ENCODE assay signal across 26 mouse cellular contexts in genomic region chr10:127670185-127670584, GRCm38 (mm10). TPM values are rescaled to one million over a fixed set of nuclear protein-coding genes. Genes with fewer than 3 reads are reported as not detected.
A peak's percentile ranks its signal among the peaks of the same experiment; 100 is the strongest.
DNase-seq lines count a peak whose midpoint lies in the region; ATAC-seq and TF ChIP-seq lines count a peak whose summit lies in the region.
"Had no signal": no experiment of that assay in that cellular context is flagged by ENCODE, and none has a peak within 500 bp of the region (broad histone marks: within the 10 kb centered on the region; RNA-seq: fewer than 3 reads in every experiment).

No protein-coding gene starts in this region.

- TF ChIP-seq CTCF in kidney, adult 2 months (conservative IDR thresholded peaks at IDR 0.05; ENCODE audit: insufficient read depth, insufficient read length, low read depth, low read length) = no peak
- no peak for TF ChIP-seq CTCF in testis, adult 2 months (IDR thresholded peaks at IDR 0.05; ENCODE audit: control insufficient read depth, insufficient read depth, insufficient replicate concordance, low read depth, low read length)

- intact Hi-C loops in left cerebral cortex, postnatal 36 days (cut with DNase I) = no loop called here

- no peaks in the 10 kb centered on the region for H3K36me3 ChIP-seq in kidney, adult 2 months (ENCODE audit: control insufficient read depth, insufficient read depth, low read length)
- H3K36me3 ChIP-seq in testis, adult 2 months (ENCODE audit: control insufficient read depth, insufficient read depth, low read length) = no peaks in the 10 kb centered on the region
- H3K36me3 ChIP-seq: forebrain, embryonic 10.5 days; heart, embryonic 13.5 days; midbrain, embryonic 15.5 days had no signal

- no peak for TF ChIP-seq POLR2A in kidney, adult 2 months (IDR thresholded peaks at IDR 0.05; ENCODE audit: low read depth, low read length)
- no peak for TF ChIP-seq POLR2A in testis, adult 2 months (IDR thresholded peaks at IDR 0.05; ENCODE audit: control insufficient read depth, low read depth, low read length)

- 76% methylated on average over 2 of the region's 2 CpGs for WGBS in kidney, adult 2 months

- ATAC-seq in monocyte, adult 5-6 weeks (replicated peaks; ENCODE audit: insufficient number of reproducible peaks, low FRiP score, low TSS enrichment, poor library complexity, severe bottlenecking) = no peak
- ATAC-seq: hindbrain, embryonic 16.5 days; midbrain, embryonic 15.5 days; Patski had no signal

- peak; percentile 47 for DNase-seq in kidney, adult 2 months
- no peak for DNase-seq in kidney, adult 11 months
- DNase-seq in testis, postnatal 10 days (ENCODE audit: low spot score) = no peak
- DNase-seq in R1 (ENCODE audit: low read depth, low spot score) = peak; percentile 45
- no peak for DNase-seq in left cerebral cortex, postnatal 36 days (ENCODE audit: low spot score in 2 of 2)
- no peak for DNase-seq in natural killer cell, adult 2 months (ENCODE audit: low spot score in 2 of 2)
- DNase-seq: adrenal gland, postnatal 25 days; cerebellum, adult 18-20 months; cerebellum, postnatal 25 days; heart, postnatal 4 days; left cerebral cortex, postnatal 4 days; lung, adult 18-20 months; lung, postnatal 14 days; right cerebral cortex, postnatal 25 days; thymus, postnatal 25 days had no signal

- H3K27me3 ChIP-seq in kidney, adult 2 months (replicated peaks; ENCODE audit: control insufficient read depth, insufficient read depth, low read length) = no peaks in the 10 kb centered on the region
- H3K27me3 ChIP-seq in testis, adult 2 months (ENCODE audit: control insufficient read depth, insufficient read depth, low read length) = no peaks in the 10 kb centered on the region
- H3K27me3 ChIP-seq: heart, embryonic 13.5 days; megakaryocyte, embryonic 14.5 days; Patski had no signal

- peaks cover 7% of the 10 kb centered on the region for H3K4me1 ChIP-seq in kidney, adult 2 months (ENCODE audit: control insufficient read depth, insufficient read depth, low read length)
- peaks cover 26% of the 10 kb centered on the region for H3K4me1 ChIP-seq in testis, adult 2 months (ENCODE audit: control insufficient read depth, insufficient read depth, low read length)

- H3K4me3 ChIP-seq in kidney, adult 2 months (ENCODE audit: insufficient read depth, low read depth, low read length) = no peak overlapping the region
- peak overlapping the region; percentile 20; the same call in 1 of the 2 replicates for H3K4me3 ChIP-seq in testis, adult 2 months (ENCODE audit: control insufficient read depth, low read depth, low read length)
- H3K4me3 ChIP-seq: forebrain, embryonic 10.5 days; heart, embryonic 13.5 days; midbrain, embryonic 15.5 days had no signal

- H3K27ac ChIP-seq in kidney, adult 2 months (ENCODE audit: insufficient read depth, low read depth, low read length) = no peak overlapping the region
- no peak overlapping the region for H3K27ac ChIP-seq in testis, adult 2 months (ENCODE audit: control insufficient read depth, insufficient read depth, low read depth, low read length)
- H3K27ac ChIP-seq: forebrain, embryonic 10.5 days; midbrain, embryonic 15.5 days had no signal

RNA-seq across cellular contexts. Expression of gene Nab2, which starts 1.8 kb away (rescaled TPM):
- polyA plus RNA-seq in kidney, adult 2 months (2012; rRNA removed) = 17.9 and 18.6 TPM in 2 replicates
- polyA plus RNA-seq in testis, adult 2 months (2012; rRNA removed) = 24.6 and 26.2 TPM in 2 replicates
- total RNA-seq in monocyte, adult 5-6 weeks (2017) = 12.6 to 35.9 TPM (median 17.8 TPM) in 3 replicates
- 10 to 100 TPM; 39.7 to 40.5 TPM for total RNA-seq in left cerebral cortex, postnatal 36 days (2021)

RNA-seq across cellular contexts. Expression of gene Nemp1, which starts 3.5 kb away (rescaled TPM):
- polyA plus RNA-seq in kidney, adult 2 months (2012; rRNA removed) = 2.3 and 2.5 TPM in 2 replicates
- polyA plus RNA-seq in testis, adult 2 months (2012; rRNA removed) = 46.8 and 58.1 TPM in 2 replicates
- 16.1 to 28.4 TPM (median 17.2 TPM) in 3 replicates for total RNA-seq in monocyte, adult 5-6 weeks (2017)
- 1 to 10 TPM; 3.5 to 3.9 TPM for total RNA-seq in left cerebral cortex, postnatal 36 days (2021)

RNA-seq across cellular contexts. Expression of gene Stat6, which starts 27.4 kb away (rescaled TPM):
- polyA plus RNA-seq in kidney, adult 2 months (2012; rRNA removed) = 70.2 and 72.1 TPM in 2 replicates
- 3.9 and 5.9 TPM in 2 replicates for polyA plus RNA-seq in testis, adult 2 months (2012; rRNA removed)
- total RNA-seq in monocyte, adult 5-6 weeks (2017) = 171 to 211 TPM (median 204 TPM) in 3 replicates
- 10 to 100 TPM in 1 of 2 experiments, 1 to 10 TPM in 1; 9.0 to 12.7 TPM for total RNA-seq in left cerebral cortex, postnatal 36 days (2021)

RNA-seq across cellular contexts. Expression of gene Myo1a, which starts 34.8 kb away (rescaled TPM):
- 0.06 and 0.18 TPM in 2 replicates for polyA plus RNA-seq in kidney, adult 2 months (2012; rRNA removed)
- polyA plus RNA-seq in testis, adult 2 months (2012; rRNA removed) = 18.5 and 19.1 TPM in 2 replicates
- 1.6 TPM in 1 of 3 replicates, not detected in the others for total RNA-seq in monocyte, adult 5-6 weeks (2017)
- under 1 TPM; 0.49 to 0.59 TPM for total RNA-seq in left cerebral cortex, postnatal 36 days (2021)
- total RNA-seq: gastrocnemius, adult 8-10 months; granulocyte monocyte progenitor cell, adult 5-6 weeks had no signal
- polyA plus RNA-seq: liver, embryonic 11.5 days had no signal

RNA-seq across cellular contexts. Expression of gene Lrp1, which starts 49.2 kb away (rescaled TPM):
- 55.3 and 57.8 TPM in 2 replicates for polyA plus RNA-seq in kidney, adult 2 months (2012; rRNA removed)
- polyA plus RNA-seq in testis, adult 2 months (2012; rRNA removed) = 20.8 and 25.9 TPM in 2 replicates
- 147 to 219 TPM (median 171 TPM) in 3 replicates for total RNA-seq in monocyte, adult 5-6 weeks (2017)
- total RNA-seq in left cerebral cortex, postnatal 36 days (2021) = 100 to 1,000 TPM; 285 to 320 TPM

Comparison
In these comparisons a context has a peak if more than half of its experiments do, and no peak if none do; other contexts are left out.
1. DNase-seq: peak in kidney, adult 2 months (single experiment) and R1 (single experiment); none in kidney, adult 11 months (single experiment), testis, postnatal 10 days (single experiment), left cerebral cortex, postnatal 36 days (0 of 2) and natural killer cell, adult 2 months (0 of 2).
2. RNA of gene Stat6, which starts 27.4 kb away (total RNA-seq): 171 to 211 TPM in monocyte, adult 5-6 weeks; 9.0 to 12.7 TPM in left cerebral cortex, postnatal 36 days; every median in the first group is over 10 times any median in the second.